Mouse (Mus musculus): ENCODE measurements around the gene Slx1b. TPM values are rescaled to one million over a fixed set of nuclear protein-coding genes. Genes with fewer than 3 reads are reported as not detected.

Gene Slx1b
- polyA plus RNA-seq, 1 experiment from 2014 or later, result 7.5 TPM

- no peak overlapping the region for H3K4me3 ChIP-seq
- no peak overlapping the region for H3K27ac ChIP-seq (ENCODE audit: poor library complexity, severe bottlenecking)
- H3K4me2 ChIP-seq, result no peak overlapping the region
- no peaks in the 10 kb centered on the region for H3K27me3 ChIP-seq (replicated peaks)
- H3K4me1 ChIP-seq (replicated peaks), result peaks cover 15% of the 10 kb centered on the region; the same call in 1 of the 2 replicates
- ATAC-seq (ENCODE audit: insufficient number of reproducible peaks, low FRiP score), result no peak
- no peaks in the 10 kb centered on the region for H3K9me3 ChIP-seq (replicated peaks)
- H3K36me3 ChIP-seq, result peaks cover 24% of the 10 kb centered on the region
- 91% methylated on average over 8 of the region's 8 CpGs for WGBS
- no peak overlapping the region for H3K9ac ChIP-seq
Measured at GRCm38 (mm10) chr7:126675104-126675503, 20.5 kb downstream of the Slx1b start.

- peaks cover 15% of the 10 kb centered on the region; the same call in 1 of the 2 replicates for H3K4me1 ChIP-seq (replicated peaks)
- H3K36me3 ChIP-seq, result peaks cover 22% of the 10 kb centered on the region
- no peaks in the 10 kb centered on the region for H3K27me3 ChIP-seq (replicated peaks)
- 91% methylated on average over 9 of the region's 9 CpGs for whole genome bisulfite sequencing
- H3K9me3 ChIP-seq (replicated peaks), result no peaks in the 10 kb centered on the region
- H3K9ac ChIP-seq, result no peak overlapping the region
- no peak overlapping the region for H3K27ac ChIP-seq (ENCODE audit: poor library complexity, severe bottlenecking)
- no peak overlapping the region for H3K4me2 ChIP-seq
- no peak overlapping the region for H3K4me3 ChIP-seq
- no peak for ATAC-seq (ENCODE audit: insufficient number of reproducible peaks, low FRiP score)
Measured at GRCm38 (mm10) chr7:126672111-126672510, 23.5 kb downstream of the Slx1b start.

GRCm38 (mm10) chr7:126670152-126670551 lies 25.4 kb downstream of the Slx1b start:
- ATAC-seq (ENCODE audit: insufficient number of reproducible peaks, low FRiP score), result no peak
- H3K9me3 ChIP-seq (replicated peaks), result no peaks in the 10 kb centered on the region
- H3K27me3 ChIP-seq (replicated peaks), result no peaks in the 10 kb centered on the region
- H3K27ac ChIP-seq (ENCODE audit: poor library complexity, severe bottlenecking), result no peak overlapping the region
- no peak overlapping the region for H3K4me3 ChIP-seq
- 0 out of 2 replicates have a peak, but pooled peaks cover 1% of the 10 kb centered on the region for H3K4me1 ChIP-seq (replicated peaks)
- no peak overlapping the region for H3K4me2 ChIP-seq
- H3K36me3 ChIP-seq, result peaks cover 36% of the 10 kb centered on the region
- no peak overlapping the region for H3K9ac ChIP-seq
- WGBS, result 62% methylated on average over 3 of the region's 3 CpGs

- Histone ChIP-seq H3K9me3 (replicated peaks) (no peaks in the 10 kb centered on the region), H3K36me3 (peaks cover 39% of the 10 kb centered on the region), H3K4me3 (no peak overlapping the region), H3K4me1 (replicated peaks) (no peaks in the 10 kb centered on the region), H3K4me2 (no peak overlapping the region), H3K9ac (no peak overlapping the region), H3K27me3 (replicated peaks) (no peaks in the 10 kb centered on the region), H3K27ac (ENCODE audit: poor library complexity, severe bottlenecking) (peak overlapping the region; percentile 76)
- no peak for ATAC-seq (ENCODE audit: insufficient number of reproducible peaks, low FRiP score)
- WGBS, result 63% methylated on average over 5 of the region's 5 CpGs
Measured at GRCm38 (mm10) chr7:126668452-126668851, 27.1 kb downstream of the Slx1b start.

GRCm38 (mm10) chr7:126667495-126668090 lies 28.0 kb downstream of the Slx1b start:
- H3K9me3 ChIP-seq (replicated peaks), result no peaks in the 10 kb centered on the region
- H3K4me1 ChIP-seq (replicated peaks), result no peaks in the 10 kb centered on the region
- peak overlapping the region; percentile 76; the same call in 1 of the 2 replicates for H3K27ac ChIP-seq (ENCODE audit: poor library complexity, severe bottlenecking)
- peaks cover 37% of the 10 kb centered on the region for H3K36me3 ChIP-seq
- no peaks in the 10 kb centered on the region for H3K27me3 ChIP-seq (replicated peaks)
- no peak overlapping the region for H3K4me2 ChIP-seq
- H3K9ac ChIP-seq, result no peak overlapping the region
- WGBS, result 85% methylated on average over 9 of the region's 9 CpGs
- ATAC-seq (ENCODE audit: insufficient number of reproducible peaks, low FRiP score), result no peak
- no peak overlapping the region for H3K4me3 ChIP-seq

DNA sequence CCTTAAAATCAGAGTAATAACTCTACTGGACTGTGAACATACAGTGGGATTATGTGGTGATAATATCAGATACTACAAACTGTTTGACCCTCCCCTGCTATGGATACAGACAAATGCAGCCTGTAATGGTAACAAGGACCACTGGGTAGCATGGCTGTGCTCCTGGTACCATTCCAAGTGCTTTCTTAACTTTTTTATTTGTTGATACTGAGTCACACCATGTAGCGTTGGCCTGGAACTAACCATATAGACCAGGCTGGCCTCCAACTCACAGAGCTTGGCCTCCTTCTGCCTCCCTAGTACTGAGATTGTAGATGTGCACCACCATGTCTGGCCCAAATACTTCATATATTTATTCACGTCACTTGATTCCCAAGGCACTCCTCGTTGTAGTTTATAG lies 30.3 kb downstream of the Slx1b start:
- 95% methylated on average over 3 of the region's 3 CpGs for WGBS
- peaks cover 24% of the 10 kb centered on the region for H3K36me3 ChIP-seq
- H3K27me3 ChIP-seq (replicated peaks), result no peaks in the 10 kb centered on the region
- no peak overlapping the region for H3K4me3 ChIP-seq
- no peaks in the 10 kb centered on the region for H3K4me1 ChIP-seq (replicated peaks)
- H3K4me2 ChIP-seq, result no peak overlapping the region
- H3K27ac ChIP-seq (ENCODE audit: poor library complexity, severe bottlenecking), result no peak overlapping the region
- ATAC-seq (ENCODE audit: insufficient number of reproducible peaks, low FRiP score), result no peak
- no peaks in the 10 kb centered on the region for H3K9me3 ChIP-seq (replicated peaks)
- H3K9ac ChIP-seq, result no peak overlapping the region

- peak; percentile 45; the same call in 1 of the 2 replicates for ATAC-seq (ENCODE audit: insufficient number of reproducible peaks, low FRiP score)
- no peak overlapping the region for H3K4me3 ChIP-seq
- no peak overlapping the region for H3K9ac ChIP-seq
- peaks cover 24% of the 10 kb centered on the region for H3K36me3 ChIP-seq
- no peak overlapping the region for H3K27ac ChIP-seq (ENCODE audit: poor library complexity, severe bottlenecking)
- 69% methylated on average over 8 of the region's 8 CpGs for WGBS
- H3K27me3 ChIP-seq (replicated peaks), result no peaks in the 10 kb centered on the region
- no peaks in the 10 kb centered on the region for H3K4me1 ChIP-seq (replicated peaks)
- H3K4me2 ChIP-seq, result no peak overlapping the region
- no peaks in the 10 kb centered on the region for H3K9me3 ChIP-seq (replicated peaks)
Measured at GRCm38 (mm10) chr7:126663646-126664045, 31.9 kb downstream of the Slx1b start.

DNA sequence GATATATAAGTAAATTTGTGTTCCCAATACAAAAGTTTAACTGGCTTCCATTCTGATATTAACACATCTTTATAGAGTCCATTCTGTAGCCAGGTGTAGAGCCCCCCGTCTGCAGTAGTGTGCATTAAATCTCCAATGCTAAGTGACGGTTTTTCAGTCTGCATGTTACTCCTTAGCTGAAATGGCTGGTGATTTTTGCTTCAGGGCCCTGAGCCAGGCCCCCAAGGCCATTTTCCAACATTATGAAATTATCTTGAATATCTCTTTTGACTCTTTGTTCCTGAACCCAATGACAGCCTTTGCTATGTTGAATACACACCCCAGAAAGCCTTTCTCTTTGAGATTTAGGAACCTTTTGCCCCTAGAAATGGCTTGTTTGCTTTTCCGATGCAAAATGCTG lies 35.8 kb downstream of the Slx1b start:
- H3K27me3 ChIP-seq (replicated peaks), result no peaks in the 10 kb centered on the region
- WGBS, result 89% methylated on average over 3 of the region's 3 CpGs

GRCm38 (mm10) chr7:126657522-126657921 lies 38.1 kb downstream of the Slx1b start:
- Histone ChIP-seq H3K27me3 (replicated peaks) (no peaks in the 10 kb centered on the region), H3K9me3 (replicated peaks) (no peaks in the 10 kb centered on the region), H3K9ac (no peak overlapping the region), H3K4me2 (no peak overlapping the region), H3K4me1 (replicated peaks) (no peaks in the 10 kb centered on the region), H3K36me3 (0 out of 2 replicates have a peak, but pooled peaks cover 2% of the 10 kb centered on the region), H3K4me3 (no peak overlapping the region), H3K27ac (ENCODE audit: poor library complexity, severe bottlenecking) (no peak overlapping the region)
- no peak for ATAC-seq (ENCODE audit: insufficient number of reproducible peaks, low FRiP score)
- 82% methylated on average over 1 of the region's 1 CpGs for WGBS

More for the DNA sequence above, 35.8 kb downstream of the Slx1b start:
- Histone ChIP-seq H3K4me1 (replicated peaks) (no peaks in the 10 kb centered on the region), H3K27ac (ENCODE audit: poor library complexity, severe bottlenecking) (no peak overlapping the region), H3K9me3 (replicated peaks) (no peaks in the 10 kb centered on the region), H3K4me2 (no peak overlapping the region), H3K9ac (no peak overlapping the region), H3K36me3 (0 out of 2 replicates have a peak, but pooled peaks cover 3% of the 10 kb centered on the region), H3K4me3 (no peak overlapping the region)
- no peak for ATAC-seq (ENCODE audit: insufficient number of reproducible peaks, low FRiP score)

DNA sequence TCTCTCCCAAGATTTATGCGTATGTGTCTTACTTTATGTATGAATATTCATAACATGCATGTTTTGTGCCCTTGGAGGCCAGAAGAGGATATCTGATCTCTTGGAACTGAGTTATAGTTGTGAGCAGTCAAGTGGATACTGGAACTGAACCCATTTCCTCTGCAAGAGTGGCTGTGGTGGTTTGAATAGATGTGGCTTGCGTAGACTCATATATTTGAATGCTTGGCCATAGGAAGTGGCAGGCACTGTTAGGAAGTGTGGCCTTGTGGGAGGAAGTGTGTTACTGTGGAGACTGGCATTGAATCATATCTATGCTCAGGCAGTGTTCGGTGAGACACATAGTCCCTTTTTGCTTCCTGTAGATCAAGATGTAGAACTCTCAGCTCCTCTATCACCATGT lies 39.9 kb downstream of the Slx1b start:
- no peak for ATAC-seq (ENCODE audit: insufficient number of reproducible peaks, low FRiP score)
- Histone ChIP-seq H3K9me3 (replicated peaks) (no peaks in the 10 kb centered on the region), H3K9ac (no peak overlapping the region), H3K27me3 (replicated peaks) (no peaks in the 10 kb centered on the region), H3K4me2 (no peak overlapping the region), H3K4me1 (replicated peaks) (no peaks in the 10 kb centered on the region), H3K27ac (ENCODE audit: poor library complexity, severe bottlenecking) (no peak overlapping the region), H3K4me3 (no peak overlapping the region), H3K36me3 (no peaks in the 10 kb centered on the region)
- WGBS, result 84% methylated on average over 3 of the region's 3 CpGs

DNA sequence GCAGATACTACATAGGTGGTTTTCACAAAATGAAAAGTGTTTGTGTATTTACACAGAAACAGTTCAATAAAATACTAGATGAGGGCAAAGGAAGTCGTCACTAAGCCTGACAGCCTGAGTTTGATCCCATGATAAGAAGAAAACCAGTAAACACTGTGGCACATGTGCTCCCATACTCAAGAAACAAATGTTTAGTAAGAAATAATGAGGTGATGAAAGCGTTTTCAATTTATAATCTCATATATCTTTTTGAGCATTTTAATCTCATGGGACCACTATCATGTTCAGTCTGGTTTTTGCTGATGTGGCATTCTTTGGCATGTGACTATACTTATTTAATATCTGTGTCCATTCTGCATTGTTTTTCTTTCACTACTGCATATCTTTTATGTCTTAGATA lies 41.6 kb downstream of the Slx1b start:
- no peak overlapping the region for H3K4me3 ChIP-seq
- H3K4me1 ChIP-seq (replicated peaks), result peaks cover 9% of the 10 kb centered on the region
- no peaks in the 10 kb centered on the region for H3K9me3 ChIP-seq (replicated peaks)
- H3K36me3 ChIP-seq, result no peaks in the 10 kb centered on the region
- H3K9ac ChIP-seq, result no peak overlapping the region
- H3K27me3 ChIP-seq (replicated peaks), result no peaks in the 10 kb centered on the region
- WGBS, result 79% methylated on average over 2 of the region's 2 CpGs
- ATAC-seq (ENCODE audit: insufficient number of reproducible peaks, low FRiP score), result no peak
- H3K27ac ChIP-seq (ENCODE audit: poor library complexity, severe bottlenecking), result no peak overlapping the region
- no peak overlapping the region for H3K4me2 ChIP-seq

DNA sequence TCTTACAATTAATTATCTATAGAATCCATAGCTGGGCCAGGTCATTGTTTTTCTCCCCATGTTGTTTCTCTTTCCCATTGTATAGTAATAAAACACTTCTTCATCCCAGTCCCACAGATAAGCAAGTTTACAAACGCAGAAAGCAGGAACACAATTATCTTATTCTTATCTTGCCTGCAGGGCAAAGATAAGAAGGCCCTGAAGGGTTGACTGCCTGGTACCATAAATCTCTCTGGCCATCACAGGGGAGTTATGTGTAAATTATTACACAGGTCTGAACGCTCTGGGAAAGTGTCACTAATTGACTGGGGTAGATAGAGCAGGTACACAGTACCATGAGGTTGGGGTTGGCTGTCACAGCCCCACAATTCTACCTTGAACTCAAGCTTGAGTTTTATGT lies 44.7 kb downstream of the Slx1b start:
- Histone ChIP-seq H3K4me3 (no peak overlapping the region), H3K9me3 (replicated peaks) (no peaks in the 10 kb centered on the region), H3K9ac (no peak overlapping the region), H3K27me3 (replicated peaks) (no peaks in the 10 kb centered on the region), H3K4me2 (no peak overlapping the region), H3K36me3 (no peaks in the 10 kb centered on the region), H3K4me1 (replicated peaks) (peaks cover 12% of the 10 kb centered on the region), H3K27ac (ENCODE audit: poor library complexity, severe bottlenecking) (no peak overlapping the region)
- 27% methylated on average over 2 of the region's 2 CpGs for WGBS
- no peak for ATAC-seq (ENCODE audit: insufficient number of reproducible peaks, low FRiP score)

All from heart, embryonic 12.5 days (tissue).